ENCODE assay signal across 24 mouse cellular contexts in genomic region chr8:48074149-48074548, GRCm38 (mm10).
"Had no signal": no experiment of that assay in that cellular context is flagged by ENCODE, and none has a peak within 500 bp of the region (broad histone marks: within the 10 kb centered on the region; RNA-seq: fewer than 3 reads in every experiment).

No protein-coding gene starts in this region.

- H3K4me2 ChIP-seq: heart, embryonic 11.5 days; heart, embryonic 13.5 days; heart, embryonic 15.5 days; hindbrain, embryonic 12.5 days; hindbrain, embryonic 14.5 days; intestine, embryonic 15.5 days; liver, embryonic 12.5 days had no signal

- ATAC-seq: hindbrain, embryonic 16.5 days; inflammation-experienced regulatory T-cells, adult 6 months; intestine, embryonic 15.5 days; intestine, postnatal 0 days; liver, embryonic 12.5 days had no signal

- H3K36me3 ChIP-seq: heart, embryonic 13.5 days; heart, embryonic 15.5 days; hindbrain, embryonic 10.5 days; hindbrain, embryonic 12.5 days; intestine, embryonic 15.5 days; liver, embryonic 12.5 days had no signal

- H3K9me3 ChIP-seq: heart, embryonic 13.5 days; heart, embryonic 15.5 days; hindbrain, embryonic 10.5 days; hindbrain, embryonic 12.5 days; intestine, embryonic 15.5 days; liver, embryonic 12.5 days had no signal

- H3K27me3 ChIP-seq: heart, embryonic 13.5 days; heart, embryonic 15.5 days; hindbrain, embryonic 12.5 days; intestine, embryonic 15.5 days; liver, embryonic 12.5 days had no signal

- H3K27ac ChIP-seq: heart, adult 2 months; heart, embryonic 13.5 days; heart, embryonic 15.5 days; hindbrain, embryonic 10.5 days; hindbrain, embryonic 12.5 days; hindbrain, embryonic 14.5 days; intestine, embryonic 15.5 days; layer of hippocampus, adult 2 months; left cerebral cortex, adult 2 months; liver, embryonic 12.5 days; liver, embryonic 14.5 days had no signal

- H3K9ac ChIP-seq: heart, embryonic 13.5 days; heart, embryonic 15.5 days; hindbrain, embryonic 12.5 days; hindbrain, embryonic 14.5 days; intestine, embryonic 15.5 days; liver, embryonic 12.5 days; liver, embryonic 14.5 days had no signal

- H3K4me3 ChIP-seq: heart, adult 2 months; heart, embryonic 13.5 days; heart, embryonic 15.5 days; hindbrain, embryonic 10.5 days; hindbrain, embryonic 12.5 days; intestine, embryonic 15.5 days; layer of hippocampus, adult 2 months; left cerebral cortex, adult 2 months; liver, embryonic 12.5 days had no signal

- DNase-seq: gastrocnemius, postnatal 14 days; gastrocnemius, postnatal 36 days; heart, adult 2 months; heart, postnatal 4 days; kidney, adult 18-20 months; kidney, adult 8-10 months; kidney, postnatal 10 days; kidney, postnatal 25 days; kidney, postnatal 4 days; lung, adult 18-20 months had no signal

- H3K4me1 ChIP-seq: heart, embryonic 13.5 days; heart, embryonic 15.5 days; hindbrain, embryonic 10.5 days; hindbrain, embryonic 12.5 days; intestine, embryonic 15.5 days; liver, embryonic 12.5 days had no signal
